Mouse (Mus musculus) stomach, embryonic 16.5 days (tissue): ENCODE measurements around the gene Mis12. TPM values are rescaled to one million over a fixed set of nuclear protein-coding genes. Genes with fewer than 3 reads are reported as not detected.
A peak's percentile ranks its signal among the peaks of the same experiment; 100 is the strongest.

ENCODE experiments used
- ATAC-seq: fragments of 200-750 bp; cut with Nextera tagmentation; 2 replicates; pipeline ENCODE4 v1.8.0; 2017; ENCODE audit warnings: moderate number of reproducible peaks, moderate TSS enrichment; ENCODE audit not compliant: insufficient read depth, low FRiP score
- H3K27ac ChIP-seq: fragments of 300-500 bp; sonication (generic); 2 replicates; pipeline ENCODE4 v1.5.1; 2014; ENCODE audit warnings: low read length
- H3K27me3 ChIP-seq: fragments of 300-500 bp; sonication (generic); 2 replicates; pipeline ENCODE4 v1.6.1; 2014; ENCODE audit warnings: low read length, control low read depth, mixed read lengths; ENCODE audit not compliant: control insufficient read depth, insufficient read depth
- H3K36me3 ChIP-seq: fragments of 300-500 bp; sonication (generic); 2 replicates; pipeline ENCODE4 v1.6.1; 2014; ENCODE audit warnings: low read length; ENCODE audit not compliant: control insufficient read depth, insufficient read depth
- H3K4me1 ChIP-seq: fragments of 300-500 bp; sonication (generic); 2 replicates; pipeline ENCODE4 v1.6.1; 2014; ENCODE audit warnings: low read length, control low read depth, mixed read lengths; ENCODE audit not compliant: control insufficient read depth, insufficient read depth
- H3K4me2 ChIP-seq: fragments of 300-500 bp; sonication (generic); 2 replicates; pipeline ENCODE4 v1.6.1; 2014; ENCODE audit warnings: low read depth, low read length, mixed read lengths
- H3K4me3 ChIP-seq: fragments of 300-500 bp; sonication (generic); replicated peaks from 2 replicates; pipeline ENCODE4 v1.5.1; 2014; ENCODE audit warnings: mild to moderate bottlenecking, low read length
- H3K9ac ChIP-seq: fragments of 300-500 bp; sonication (generic); 2 replicates; pipeline ENCODE4 v1.6.1; 2014; ENCODE audit warnings: low read length
- H3K9me3 ChIP-seq: fragments of 300-500 bp; sonication (generic); replicated peaks from 2 replicates; pipeline ENCODE4 v1.6.1; 2016; ENCODE audit warnings: low read length, control low read depth; ENCODE audit not compliant: control insufficient read depth
- WGBS: fragments of 180-500 bp; shearing (Covaris S2); extraction: QIAGEN DNeasy Blood & Tissue Kit; methylation state at CpG from one replicate; pipeline ENCODE4 v1.1.7; 2014; 5-methylcytosine and 5-hydroxymethylcytosine counted together
- polyA plus RNA-seq: library from polyadenylated mRNA; unstranded; fragments of >200 nt; fragmentation: Nextera tagmentation; extraction: Ambion mirVana; gene quantifications from 2 replicates; pipeline ENCODE4 v1.2.1, GENCODE M21; 2015

Mis12 gene
- polyA plus RNA-seq, 1 experiment from 2014 or later = 41.9 TPM

- Histone ChIP-seq H3K27me3 (no peaks in the 10 kb centered on the region), H3K4me2 (no peak overlapping the region), H3K4me1 (peaks cover 10% of the 10 kb centered on the region), H3K36me3 (peaks cover 23% of the 10 kb centered on the region), H3K27ac (no peak overlapping the region), H3K4me3 (no peak overlapping the region), H3K9me3 (no peaks in the 10 kb centered on the region), H3K9ac (no peak overlapping the region)
- WGBS = 83% methylated on average over 7 of the region's 7 CpGs
- ATAC-seq = no peak
Observed at GRCm38 (mm10) chr11:71007831-71008230, 11.6 kb upstream of the Mis12 start.

- Histone ChIP-seq H3K4me1 (peaks cover 5% of the 10 kb centered on the region), H3K4me3 (no peak overlapping the region), H3K27me3 (no peaks in the 10 kb centered on the region), H3K36me3 (peaks cover 24% of the 10 kb centered on the region), H3K4me2 (no peak overlapping the region), H3K27ac (no peak overlapping the region), H3K9me3 (no peaks in the 10 kb centered on the region), H3K9ac (no peak overlapping the region)
- no peak for ATAC-seq
- WGBS = 89% methylated on average over 3 of the region's 3 CpGs
Observed at GRCm38 (mm10) chr11:71008321-71008720, 11.1 kb upstream of the Mis12 start.

GRCm38 (mm10) chr11:71012743-71013142, 6.7 kb upstream of the Mis12 start:
- Histone ChIP-seq H3K27me3 (no peaks in the 10 kb centered on the region), H3K4me3 (no peak overlapping the region), H3K4me2 (no peak overlapping the region), H3K27ac (no peak overlapping the region), H3K9ac (no peak overlapping the region), H3K36me3 (peaks cover 24% of the 10 kb centered on the region), H3K9me3 (no peaks in the 10 kb centered on the region), H3K4me1 (peaks cover 12% of the 10 kb centered on the region)
- ATAC-seq = no peak
- 96% methylated on average over 7 of the region's 7 CpGs for WGBS

GRCm38 (mm10) chr11:71017051-71017450, 2.4 kb upstream of the Mis12 start:
- Histone ChIP-seq H3K4me1 (peaks cover 27% of the 10 kb centered on the region), H3K36me3 (peaks cover 3% of the 10 kb centered on the region; the same call in 1 of the 2 replicates), H3K4me2 (no peak overlapping the region), H3K9ac (no peak overlapping the region), H3K27me3 (no peaks in the 10 kb centered on the region), H3K4me3 (no peak overlapping the region), H3K9me3 (no peaks in the 10 kb centered on the region), H3K27ac (no peak overlapping the region)
- no peak for ATAC-seq
- WGBS = 86% methylated on average over 1 of the region's 1 CpGs

GRCm38 (mm10) chr11:71018416-71019200, 803 bp upstream of the Mis12 start:
- H3K4me1 ChIP-seq = peaks cover 27% of the 10 kb centered on the region
- no peaks in the 10 kb centered on the region for H3K36me3 ChIP-seq
- no peaks in the 10 kb centered on the region for H3K9me3 ChIP-seq
- H3K4me2 ChIP-seq = peak overlapping the region; percentile 90
- H3K4me3 ChIP-seq = peak overlapping the region; percentile 98
- peak overlapping the region; percentile 98 for H3K9ac ChIP-seq
- peak overlapping the region; percentile 76 for H3K27ac ChIP-seq
- peak; percentile 8; the same call in 1 of the 2 replicates for ATAC-seq
- WGBS = 4% methylated on average over 28 of the region's 28 CpGs
- no peaks in the 10 kb centered on the region for H3K27me3 ChIP-seq

GRCm38 (mm10) chr11:71028280-71028679, 8.9 kb downstream of the Mis12 start:
- ATAC-seq = no peak
- Histone ChIP-seq H3K4me2 (no peak overlapping the region), H3K27me3 (no peaks in the 10 kb centered on the region), H3K27ac (no peak overlapping the region), H3K4me3 (no peak overlapping the region), H3K9ac (no peak overlapping the region), H3K36me3 (peaks cover 15% of the 10 kb centered on the region), H3K9me3 (no peaks in the 10 kb centered on the region), H3K4me1 (peaks cover 3% of the 10 kb centered on the region; the same call in 1 of the 2 replicates)
- WGBS = 72% methylated on average over 3 of the region's 3 CpGs

- H3K9me3 ChIP-seq = no peaks in the 10 kb centered on the region
- peaks cover 3% of the 10 kb centered on the region; the same call in 1 of the 2 replicates for H3K4me1 ChIP-seq
- H3K9ac ChIP-seq = no peak overlapping the region
- no peak overlapping the region for H3K4me3 ChIP-seq
- H3K4me2 ChIP-seq = no peak overlapping the region
- H3K36me3 ChIP-seq = peaks cover 15% of the 10 kb centered on the region
- H3K27ac ChIP-seq = no peak overlapping the region
- WGBS = 80% methylated on average over 3 of the region's 3 CpGs
- ATAC-seq = no peak
- no peaks in the 10 kb centered on the region for H3K27me3 ChIP-seq
Observed at GRCm38 (mm10) chr11:71029403-71030118, 10.2 kb downstream of the Mis12 start.

- WGBS = 56% methylated on average over 7 of the region's 7 CpGs
- no peaks in the 10 kb centered on the region for H3K36me3 ChIP-seq
- peak overlapping the region; percentile 63 for H3K4me3 ChIP-seq
- ATAC-seq = no peak
- H3K4me1 ChIP-seq = peaks cover 3% of the 10 kb centered on the region; the same call in 1 of the 2 replicates
- no peak overlapping the region for H3K27ac ChIP-seq
- peak overlapping the region; percentile 76 for H3K4me2 ChIP-seq
- peak overlapping the region; percentile 75 for H3K9ac ChIP-seq
- H3K27me3 ChIP-seq = no peaks in the 10 kb centered on the region
- no peaks in the 10 kb centered on the region for H3K9me3 ChIP-seq
Observed at GRCm38 (mm10) chr11:71032070-71032469, 12.7 kb downstream of the Mis12 start.
